Mouse (Mus musculus) ES-E14 (cell line): ENCODE data around the gene Gm9857. TPM values are rescaled to one million over a fixed set of nuclear protein-coding genes. Genes with fewer than 3 reads are reported as not detected.

Source experiments
- DNase-seq: peaks from one replicate; pipeline ENCODE4 v3.0.0-alpha.2; 2013; ENCODE audit warnings: low read depth, low spot score
- H3K27ac ChIP-seq: 2 replicates; pipeline ENCODE4 v1.5.1; 2012; ENCODE audit warnings: low read depth, mild to moderate bottlenecking, low read length, moderate library complexity, mixed read lengths; ENCODE audit not compliant: poor library complexity, insufficient read depth, severe bottlenecking
- H3K36me3 ChIP-seq: 2 replicates; pipeline ENCODE4 v1.6.1; 2012; ENCODE audit warnings: mild to moderate bottlenecking, low read length, moderate library complexity, mixed read lengths; ENCODE audit not compliant: control insufficient read depth, poor library complexity, insufficient read depth, severe bottlenecking
- H3K4me1 ChIP-seq, 2 experiments: fragments of 150-350 bp in 1 of 2; sonication (generic) in 1 of 2; 2 replicates each; pipeline ENCODE4 v1.6.1; 2012; ENCODE audit warnings: low read length in 2 of 2, mild to moderate bottlenecking in 1 of 2, mixed read lengths in 1 of 2; ENCODE audit not compliant: control insufficient read depth in 2 of 2, insufficient read depth in 2 of 2, poor library complexity in 1 of 2
- H3K4me3 ChIP-seq, 2 experiments: fragments of 150-350 bp in 1 of 2; sonication (generic) in 1 of 2; 2 replicates each; pipeline ENCODE4 v1.5.1; 2012; ENCODE audit warnings: low read length in 2 of 2, low read depth in 1 of 2, mild to moderate bottlenecking in 1 of 2, mixed read lengths in 1 of 2; ENCODE audit not compliant: insufficient read depth in 1 of 2, poor library complexity in 1 of 2, severe bottlenecking in 1 of 2
- H3K9ac ChIP-seq: 2 replicates; pipeline ENCODE4 v1.6.1; 2012; ENCODE audit warnings: low read depth, mild to moderate bottlenecking, low read length, mixed read lengths; ENCODE audit not compliant: poor library complexity, insufficient read depth, severe bottlenecking
- H3K9me3 ChIP-seq: fragments of 150-350 bp; sonication (generic); 2 replicates; pipeline ENCODE4 v1.6.1; 2012; ENCODE audit warnings: low read depth, mild to moderate bottlenecking, low read length; ENCODE audit not compliant: control insufficient read depth, insufficient read depth
- CHD2 ChIP-seq: IDR thresholded peaks from 2 replicates; pipeline ENCODE4 v1.6.1; 2014; ENCODE audit warnings: mild to moderate bottlenecking, low read depth, low read length, inconsistent platforms
- HCFC1 ChIP-seq: IDR thresholded peaks from 2 replicates; pipeline ENCODE4 v1.6.1; 2012; ENCODE audit warnings: low read length, inconsistent platforms, borderline replicate concordance; ENCODE audit not compliant: insufficient read depth
- MAFK ChIP-seq: IDR thresholded peaks from 2 replicates; pipeline ENCODE4 v1.6.1; 2014; ENCODE audit warnings: mild to moderate bottlenecking, low read depth, low read length, inconsistent platforms; ENCODE audit not compliant: insufficient read depth
- ZC3H11A ChIP-seq: IDR thresholded peaks from 2 replicates; pipeline ENCODE4 v1.6.1; 2012; ENCODE audit warnings: low read depth, mild to moderate bottlenecking, inconsistent platforms, low read length, borderline replicate concordance
- ZNF384 ChIP-seq: IDR thresholded peaks from 2 replicates; pipeline ENCODE4 v1.6.1; 2012; ENCODE audit warnings: low read depth, low read length, inconsistent platforms
- in situ Hi-C, 2 experiments: fragments of 600-800 bp; cut with MboI; formaldehyde crosslinking; loops; one replicate each; pipeline ENCODE4 v1.15.1; 2025; ENCODE audit warnings: low sequenced_read_pairs in 2 of 2, inconsistent platforms in 1 of 2; ENCODE audit not compliant: unreplicated experiment in 2 of 2
- total RNA-seq: library from RNA; depleted of rRNA; stranded (reverse); fragments of 300-350 nt; gene quantifications from 2 replicates; pipeline ENCODE4 v1.2.3, GENCODE M21; 2012

Gene Gm9857
- total RNA-seq, 1 experiment, result 0.76 TPM

DNA sequence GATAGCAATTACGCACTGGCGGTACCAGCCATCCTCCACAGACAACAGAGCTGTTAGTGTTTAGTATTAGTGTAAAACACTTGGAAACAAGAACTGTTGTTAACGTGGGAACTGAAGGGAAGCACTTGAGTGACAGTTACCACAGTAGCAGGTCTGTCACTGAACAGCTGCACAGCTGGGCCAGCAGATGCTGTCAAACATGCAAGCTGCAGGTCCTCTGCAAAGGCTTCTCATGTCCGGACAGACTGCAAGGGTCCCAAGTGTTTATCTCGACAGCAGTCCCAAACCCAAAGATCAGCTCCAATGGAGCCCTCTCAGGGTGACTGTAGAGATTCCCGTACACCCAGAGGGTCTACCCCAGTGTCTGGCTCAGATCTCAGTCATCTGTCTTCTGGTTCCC lies 41.7 kb upstream of the Gm9857 start:
- in situ Hi-C loops, result no loop called here
- no peak for DNase-seq
- Histone ChIP-seq H3K36me3 (no peaks in the 10 kb centered on the region; the same call in 1 of the 2 replicates), H3K9me3 (no peaks in the 10 kb centered on the region), H3K9ac (no peak overlapping the region), H3K27ac (no peak overlapping the region), H3K4me3 (no peak overlapping the region), H3K4me1 (no peaks in the 10 kb centered on the region; a peak in 1 of 4 replicates)
- TF ChIP-seq HCFC1, result no peak
- TF ChIP-seq MAFK, result no peak
- no peak for TF ChIP-seq ZC3H11A
- no peak for TF ChIP-seq CHD2
- TF ChIP-seq ZNF384, result no peak

- Histone ChIP-seq H3K36me3 (no peaks in the 10 kb centered on the region; the same call in 1 of the 2 replicates), H3K9ac (no peak overlapping the region), H3K4me3 (no peak overlapping the region), H3K9me3 (no peaks in the 10 kb centered on the region), H3K4me1 (no peaks in the 10 kb centered on the region; a peak in 1 of 4 replicates), H3K27ac (no peak overlapping the region)
- in situ Hi-C loops, result no loop called here
- peak; percentile 94 for TF ChIP-seq MAFK
- no peak for TF ChIP-seq ZNF384
- peak; percentile 50 for DNase-seq
These were observed 37.2 kb upstream of the Gm9857 start for GRCm38 (mm10) chr3:108977340-108978030.

GRCm38 (mm10) chr3:108974920-108975485 lies 34.8 kb upstream of the Gm9857 start:
- in situ Hi-C loops, result no loop called here
- H3K27ac ChIP-seq, result no peak overlapping the region
- no peak overlapping the region for H3K4me3 ChIP-seq
- no peaks in the 10 kb centered on the region; the same call in 1 of the 2 replicates for H3K36me3 ChIP-seq
- TF ChIP-seq MAFK, result no peak
- no peak for TF ChIP-seq HCFC1
- TF ChIP-seq CHD2, result no peak
- no peak for TF ChIP-seq ZC3H11A
- no peak for TF ChIP-seq ZNF384
- H3K4me1 ChIP-seq, result no peaks in the 10 kb centered on the region; a peak in 1 of 4 replicates
- H3K9ac ChIP-seq, result no peak overlapping the region
- DNase-seq, result no peak
- no peaks in the 10 kb centered on the region for H3K9me3 ChIP-seq

DNA sequence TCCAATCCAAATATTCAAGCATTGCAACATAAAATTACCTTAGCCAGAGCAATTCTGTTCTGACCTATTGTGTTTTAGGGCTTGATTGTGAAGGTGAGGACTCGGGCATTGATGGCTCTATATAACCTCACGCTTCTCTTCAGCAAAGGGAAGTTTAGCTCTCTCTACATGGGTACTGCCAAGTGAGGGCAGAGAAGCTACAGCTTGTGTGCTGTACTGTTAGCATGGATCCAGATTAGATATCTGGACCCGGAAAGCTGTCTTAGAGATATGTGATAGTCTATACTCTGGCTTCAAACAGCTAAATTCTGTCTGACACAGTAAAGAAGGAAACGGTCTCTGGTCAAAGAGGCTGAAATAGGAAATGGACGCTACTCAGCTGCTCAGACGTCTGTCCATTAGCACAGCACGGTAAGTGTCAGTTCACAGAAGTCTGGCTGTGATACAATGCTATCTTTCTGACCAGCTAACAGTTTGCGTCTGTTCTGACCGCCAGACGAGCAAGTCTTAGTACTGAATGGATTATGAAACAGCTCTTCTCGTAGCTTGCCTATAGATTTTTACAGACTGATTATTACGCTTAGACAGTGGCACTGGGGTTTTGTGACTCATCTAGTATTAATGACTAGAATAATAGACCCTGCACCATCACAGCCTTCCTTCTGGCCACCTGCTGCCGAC lies 33.9 kb upstream of the Gm9857 start:
- no peak for TF ChIP-seq HCFC1
- no peak for TF ChIP-seq ZC3H11A
- TF ChIP-seq CHD2, result no peak
- no peak for TF ChIP-seq MAFK
- no peak for TF ChIP-seq ZNF384
- no peaks in the 10 kb centered on the region for H3K9me3 ChIP-seq
- in situ Hi-C loops, result no loop called here
- H3K27ac ChIP-seq, result no peak overlapping the region
- H3K9ac ChIP-seq, result no peak overlapping the region
- H3K36me3 ChIP-seq, result no peaks in the 10 kb centered on the region
- H3K4me3 ChIP-seq, result no peak overlapping the region
- no peaks in the 10 kb centered on the region; a peak in 1 of 4 replicates for H3K4me1 ChIP-seq
- DNase-seq, result no peak
